Mouse (Mus musculus): ENCODE measurements around the gene Aspscr1. TPM values are rescaled to one million over a fixed set of nuclear protein-coding genes. Genes with fewer than 3 reads are reported as not detected.
A peak's percentile ranks its signal among the peaks of the same experiment; 100 is the strongest.

Gene Aspscr1
- total RNA-seq (2014; fragmentation: Nextera tagmentation) (57.0 and 79.7 TPM in 2 replicates), total RNA-seq (2017) (39.2 and 43.2 TPM in 2 replicates), polyA plus RNA-seq (2012) (248 and 301 TPM in 2 replicates)

DNA sequence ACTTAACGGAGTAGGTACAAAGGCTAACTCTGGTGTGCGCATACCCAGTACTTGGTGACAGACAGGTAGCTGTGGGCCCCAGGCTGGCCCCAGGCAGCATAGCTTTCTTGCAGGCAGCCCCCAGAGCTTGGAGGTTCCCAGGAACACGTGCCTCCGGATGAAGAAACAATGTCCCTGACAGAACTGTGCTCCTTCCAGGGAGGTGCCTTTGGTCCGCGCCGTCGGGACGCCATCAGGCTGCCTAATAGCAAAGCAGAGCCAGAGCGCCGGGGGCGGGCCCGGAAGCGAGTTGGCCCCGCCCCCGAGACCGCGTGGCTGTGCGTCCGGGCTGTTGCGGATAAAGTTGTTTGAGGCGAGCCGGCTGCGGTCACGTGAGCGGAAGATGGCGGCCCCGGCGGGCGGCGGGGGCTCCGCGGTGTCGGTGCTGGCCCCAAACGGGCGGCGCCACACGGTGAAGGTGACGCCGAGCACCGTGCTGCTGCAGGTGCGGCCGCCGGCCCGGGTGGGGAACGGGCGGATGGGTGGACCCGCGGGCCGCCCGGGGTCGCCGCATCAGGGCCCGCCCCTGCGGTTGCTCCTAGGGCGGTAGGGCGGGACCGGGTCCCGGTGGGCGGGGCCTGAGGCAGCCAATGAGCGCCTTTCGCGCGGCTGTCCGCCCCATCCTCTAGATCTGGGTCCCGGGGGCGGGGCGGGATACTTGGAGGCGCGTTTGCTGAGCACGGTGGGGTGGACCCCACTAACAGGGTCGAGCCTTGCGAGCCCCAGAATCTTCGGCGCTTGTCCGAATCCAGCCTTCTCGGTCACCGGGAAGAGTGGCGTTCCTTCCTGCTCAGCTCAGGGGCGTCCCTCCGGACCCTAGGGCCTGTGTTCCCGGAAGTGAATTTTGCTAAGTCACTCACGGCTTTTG is at the start of gene Aspscr1:
TSS of gene Aspscr1 (plus strand) at position 287 of the 907 bp plus-strand sequence.
- Histone ChIP-seq H3K4me1 (ENCODE audit: insufficient read depth, low read depth, low read length) (peaks cover 28% of the 10 kb centered on the region), H3K36me3 (replicated peaks) (peaks cover 37% of the 10 kb centered on the region), H3K4me3 (ENCODE audit: low read depth, low read length) (peak within 1 kb of the TSS; percentile 82), H3K9me3 (replicated peaks) (no peaks in the 10 kb centered on the region), H3K27me3 (ENCODE audit: insufficient read depth, low read length) (0 out of 2 replicates have a peak, but pooled peaks cover 3% of the 10 kb centered on the region)
- ATAC-seq (ENCODE audit: extremely low read depth, insufficient number of reproducible peaks, low FRiP score, poor library complexity, severe bottlenecking) (peak; percentile 91), DNase-seq (ENCODE audit: low spot score) (peak; percentile 99)
- TF ChIP-seq GATA1 (IDR thresholded peaks at IDR 0.05; ENCODE audit: borderline replicate concordance, low read length) (no peak), CTCF (IDR thresholded peaks at IDR 0.05; ENCODE audit: low read depth, low read length) (no peak), GATA2 (IDR thresholded peaks at IDR 0.05; ENCODE audit: borderline replicate concordance, low read depth, low read length) (no peak), TAL1 (conservative IDR thresholded peaks at IDR 0.05; ENCODE audit: low read depth, low read length) (no peak), POLR2AphosphoS5 (IDR thresholded peaks at IDR 0.05; ENCODE audit: insufficient replicate concordance, low read depth, low read length) (no peak)

- TF ChIP-seq POLR2AphosphoS5 (IDR thresholded peaks at IDR 0.05; ENCODE audit: insufficient replicate concordance, low read depth, low read length) (no peak), CTCF (IDR thresholded peaks at IDR 0.05; ENCODE audit: low read depth, low read length) (0 out of 2 replicates have a peak, but pooled peaks have one; percentile 23)
- H3K27me3 ChIP-seq (ENCODE audit: insufficient read depth, low read length) = no peaks in the 10 kb centered on the region
- peaks cover 76% of the 10 kb centered on the region for H3K4me1 ChIP-seq (ENCODE audit: insufficient read depth, low read depth, low read length)
- H3K36me3 ChIP-seq (replicated peaks) = peaks cover 89% of the 10 kb centered on the region
- DNase-seq (ENCODE audit: low spot score) (peak; percentile 60), ATAC-seq (ENCODE audit: extremely low read depth, insufficient number of reproducible peaks, low FRiP score, poor library complexity, severe bottlenecking) (no peak)
- H3K9me3 ChIP-seq (replicated peaks) = no peaks in the 10 kb centered on the region
- H3K4me3 ChIP-seq (ENCODE audit: low read depth, low read length) = peak overlapping the region; percentile 98
Observed at GRCm38 (mm10) chr11:120623961-120624679, 48.7 kb upstream of the Aspscr1 start.

GRCm38 (mm10) chr11:120624680-120625111 is 48.1 kb upstream of the Aspscr1 start:
- peak; percentile 89 for DNase-seq (ENCODE audit: low spot score)
- peaks cover 80% of the 10 kb centered on the region for H3K4me1 ChIP-seq (ENCODE audit: insufficient read depth, low read depth, low read length)
- peak; percentile 61; the same call in 1 of the 2 replicates for ATAC-seq (ENCODE audit: extremely low read depth, insufficient number of reproducible peaks, low FRiP score, poor library complexity, severe bottlenecking)
- H3K4me3 ChIP-seq (ENCODE audit: low read depth, low read length) = peak overlapping the region; percentile 98
- no peaks in the 10 kb centered on the region for H3K9me3 ChIP-seq (replicated peaks)
- TF ChIP-seq CTCF (IDR thresholded peaks at IDR 0.05; ENCODE audit: low read depth, low read length) (no peak), GATA2 (IDR thresholded peaks at IDR 0.05; ENCODE audit: borderline replicate concordance, low read depth, low read length) (no peak), TAL1 (conservative IDR thresholded peaks at IDR 0.05; ENCODE audit: low read depth, low read length) (no peak), GATA1 (IDR thresholded peaks at IDR 0.05; ENCODE audit: borderline replicate concordance, low read length) (no peak), POLR2AphosphoS5 (IDR thresholded peaks at IDR 0.05; ENCODE audit: insufficient replicate concordance, low read depth, low read length) (no peak)
- H3K36me3 ChIP-seq (replicated peaks) = peaks cover 89% of the 10 kb centered on the region
- H3K27me3 ChIP-seq (ENCODE audit: insufficient read depth, low read length) = no peaks in the 10 kb centered on the region

DNA sequence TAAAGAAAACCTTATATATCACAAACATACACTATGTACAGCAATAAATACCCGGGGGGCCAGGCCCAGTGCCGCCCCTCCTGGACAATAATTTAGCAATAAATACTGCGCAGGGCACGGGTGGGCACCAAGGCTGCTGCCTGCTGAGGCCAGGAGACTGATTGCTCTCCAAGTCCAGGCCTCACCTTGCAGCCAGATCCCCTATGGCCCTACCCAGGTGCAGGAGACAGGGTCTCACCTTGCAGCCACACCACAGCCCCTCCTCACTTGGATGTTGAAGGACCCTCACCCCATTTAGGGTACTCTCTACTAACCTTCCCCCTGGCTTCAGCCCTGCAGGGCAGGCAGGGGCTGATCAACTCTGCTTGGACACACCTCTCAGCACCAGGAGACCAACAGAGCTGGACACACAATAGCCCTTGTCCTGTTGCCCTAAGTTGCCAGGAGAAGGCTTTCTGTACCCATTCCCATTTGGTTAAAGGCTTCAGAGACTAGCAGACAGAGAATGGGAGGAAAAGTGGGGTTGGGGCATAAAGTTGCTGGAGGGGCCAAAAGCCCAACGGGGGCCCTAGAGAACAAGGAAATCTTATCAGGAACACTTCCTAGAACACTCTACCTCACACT is 47.5 kb upstream of the Aspscr1 start, which contains the start of gene Sirt7:
TSS of gene Sirt7 (minus strand) at position 89 of the 624 bp plus-strand sequence.
- Histone ChIP-seq H3K36me3 (replicated peaks) (peaks cover 88% of the 10 kb centered on the region), H3K27me3 (ENCODE audit: insufficient read depth, low read length) (no peaks in the 10 kb centered on the region), H3K4me1 (ENCODE audit: insufficient read depth, low read depth, low read length) (peaks cover 81% of the 10 kb centered on the region), H3K4me3 (ENCODE audit: low read depth, low read length) (peak within 1 kb of the TSS; percentile 98), H3K9me3 (replicated peaks) (no peaks in the 10 kb centered on the region)
- TF ChIP-seq TAL1 (conservative IDR thresholded peaks at IDR 0.05; ENCODE audit: low read depth, low read length) = no peak
- no peak for TF ChIP-seq GATA2 (IDR thresholded peaks at IDR 0.05; ENCODE audit: borderline replicate concordance, low read depth, low read length)
- no peak for TF ChIP-seq POLR2AphosphoS5 (IDR thresholded peaks at IDR 0.05; ENCODE audit: insufficient replicate concordance, low read depth, low read length)
- no peak for TF ChIP-seq GATA1 (IDR thresholded peaks at IDR 0.05; ENCODE audit: borderline replicate concordance, low read length)
- no peak for TF ChIP-seq CTCF (IDR thresholded peaks at IDR 0.05; ENCODE audit: low read depth, low read length)
- DNase-seq (ENCODE audit: low spot score) (no peak), ATAC-seq (ENCODE audit: extremely low read depth, insufficient number of reproducible peaks, low FRiP score, poor library complexity, severe bottlenecking) (no peak)

DNA sequence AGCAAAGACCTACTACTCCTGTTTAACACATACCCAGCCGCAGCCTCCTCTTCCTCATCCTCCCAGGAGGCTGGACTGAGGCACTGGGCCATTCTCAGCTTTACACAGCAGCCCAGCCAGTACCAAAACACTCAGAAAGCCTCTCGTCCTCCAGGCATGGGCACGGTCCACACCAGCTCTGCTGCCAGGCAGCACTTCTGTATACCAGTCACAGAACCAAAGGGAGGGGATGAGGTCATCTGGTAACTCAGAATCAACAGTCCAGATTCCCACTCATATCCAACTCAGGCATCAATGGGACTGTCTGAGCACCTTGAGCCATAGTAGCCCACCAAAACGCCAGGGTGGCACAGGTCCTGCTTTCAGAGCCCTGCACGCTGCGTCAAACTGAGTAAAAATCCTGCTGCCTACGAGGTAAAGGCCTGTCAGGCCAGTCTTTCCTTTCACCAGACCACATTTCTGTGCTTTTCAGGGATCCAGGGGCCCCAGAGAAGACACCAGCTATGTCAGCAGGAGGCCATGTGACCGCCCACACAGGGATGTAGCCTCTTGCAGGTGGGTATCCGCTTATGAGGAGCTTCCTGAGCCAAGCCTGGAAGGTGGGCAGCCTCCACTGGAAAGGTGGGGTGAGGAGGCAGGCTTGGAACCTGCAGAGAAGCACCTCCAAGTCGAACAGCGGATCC is 45.8 kb upstream of the Aspscr1 start:
- H3K27me3 ChIP-seq (ENCODE audit: insufficient read depth, low read length) = no peaks in the 10 kb centered on the region
- H3K4me3 ChIP-seq (ENCODE audit: low read depth, low read length) = no peak overlapping the region; the same call in 1 of the 2 replicates
- no peak for TF ChIP-seq GATA1 (IDR thresholded peaks at IDR 0.05; ENCODE audit: borderline replicate concordance, low read length)
- no peak for TF ChIP-seq GATA2 (IDR thresholded peaks at IDR 0.05; ENCODE audit: borderline replicate concordance, low read depth, low read length)
- TF ChIP-seq TAL1 (conservative IDR thresholded peaks at IDR 0.05; ENCODE audit: low read depth, low read length) = no peak
- TF ChIP-seq CTCF (IDR thresholded peaks at IDR 0.05; ENCODE audit: low read depth, low read length) = no peak
- H3K9me3 ChIP-seq (replicated peaks) = no peaks in the 10 kb centered on the region
- DNase-seq (ENCODE audit: low spot score) (no peak), ATAC-seq (ENCODE audit: extremely low read depth, insufficient number of reproducible peaks, low FRiP score, poor library complexity, severe bottlenecking) (no peak)
- peaks cover 81% of the 10 kb centered on the region for H3K36me3 ChIP-seq (replicated peaks)
- peaks cover 89% of the 10 kb centered on the region for H3K4me1 ChIP-seq (ENCODE audit: insufficient read depth, low read depth, low read length)

Measured in G1E (cell line).